Mouse (Mus musculus): ENCODE measurements around the gene Zic5.

GRCm38 (mm10) chr14:122511519-122511918 lies 46.0 kb upstream of the Zic5 start:
- no peak for TF ChIP-seq CTCF (conservative IDR thresholded peaks at IDR 0.05; ENCODE audit: insufficient read depth, insufficient read length, low read depth, low read length)
- no peak for TF ChIP-seq POLR2A (IDR thresholded peaks at IDR 0.05; ENCODE audit: low read depth, low read length)

Data from kidney, adult 2 months (tissue).